Mouse (Mus musculus) cortical plate, adult 2 months (tissue): ENCODE results near the gene Pld5. TPM values are rescaled to one million over a fixed set of nuclear protein-coding genes. Genes with fewer than 3 reads are reported as not detected.
"Not testable (repeated sequence)": the region's sequence is repeated elsewhere in the genome, so short reads cannot be mapped to it uniquely, and the experiment has no call there.

ENCODE experiments used
- H3K27ac ChIP-seq: fragments of 200-500 bp; 2 replicates; pipeline ENCODE4 v1.5.1; 2012; ENCODE audit warnings: low read length, control low read depth, inconsistent platforms; ENCODE audit not compliant: insufficient read depth
- H3K4me1 ChIP-seq: fragments of 200-500 bp; 2 replicates; pipeline ENCODE4 v1.6.1; 2011; ENCODE audit warnings: low read length; ENCODE audit not compliant: control insufficient read depth, insufficient read depth
- H3K4me3 ChIP-seq: fragments of 200-500 bp; 2 replicates; pipeline ENCODE4 v1.5.1; 2011; ENCODE audit warnings: mild to moderate bottlenecking, low read length, control low read depth; ENCODE audit not compliant: insufficient read depth
- CTCF ChIP-seq: fragments of 200-500 bp; IDR thresholded peaks from 2 replicates; pipeline ENCODE4 v1.5.1; 2011; ENCODE audit warnings: mild to moderate bottlenecking, control low read depth, low read length; ENCODE audit not compliant: insufficient read depth; ENCODE audit errors: extremely low read depth
- POLR2A ChIP-seq: fragments of 200-500 bp; IDR thresholded peaks from 2 replicates; pipeline ENCODE4 v1.6.1; 2011; ENCODE audit warnings: mild to moderate bottlenecking, low read length, control low read depth; ENCODE audit not compliant: insufficient read depth; ENCODE audit errors: extremely low read depth
- polyA plus RNA-seq: library from polyadenylated mRNA; depleted of rRNA; stranded (reverse); fragments of >200 nt; gene quantifications from 2 replicates; pipeline ENCODE4 v1.2.3, GENCODE M21; 2012

The Pld5 gene
- polyA plus RNA-seq, 1 experiment: 4.0 TPM

- TF ChIP-seq POLR2A: no peak
- TF ChIP-seq CTCF: no peak
- H3K27ac ChIP-seq: no peak overlapping the region
- no peak overlapping the region for H3K4me3 ChIP-seq
- H3K4me1 ChIP-seq: no peaks in the 10 kb centered on the region
These were observed 259.0 kb downstream of the Pld5 start for GRCm38 (mm10) chr1:176016076-176016475.

- no peaks in the 10 kb centered on the region for H3K4me1 ChIP-seq
- TF ChIP-seq CTCF (no peak), POLR2A (no peak)
- H3K27ac ChIP-seq: no peak overlapping the region
- H3K4me3 ChIP-seq: no peak overlapping the region
These were observed 261.4 kb downstream of the Pld5 start for GRCm38 (mm10) chr1:176013497-176014268.

GRCm38 (mm10) chr1:176011535-176011934 is 263.6 kb downstream of the Pld5 start:
- Histone ChIP-seq H3K27ac (no peak overlapping the region), H3K4me3 (no peak overlapping the region)
- TF ChIP-seq CTCF (no peak), POLR2A (no peak)

GRCm38 (mm10) chr1:176011072-176011471 is 264.0 kb downstream of the Pld5 start:
- H3K4me1 ChIP-seq: no peaks in the 10 kb centered on the region
- no peak for TF ChIP-seq POLR2A
- TF ChIP-seq CTCF: no peak
- no peak overlapping the region for H3K27ac ChIP-seq
- H3K4me3 ChIP-seq: no peak overlapping the region

More at GRCm38 (mm10) chr1:176011535-176011934, 263.6 kb downstream of the Pld5 start:
- no peaks in the 10 kb centered on the region for H3K4me1 ChIP-seq

GRCm38 (mm10) chr1:176008411-176008810 is 266.7 kb downstream of the Pld5 start:
- TF ChIP-seq CTCF (no peak), POLR2A (no peak)
- Histone ChIP-seq H3K27ac (no peak overlapping the region), H3K4me3 (no peak overlapping the region), H3K4me1 (no peaks in the 10 kb centered on the region)

- H3K4me3 ChIP-seq: no peak overlapping the region
- H3K27ac ChIP-seq: no peak overlapping the region
- TF ChIP-seq CTCF (no peak), POLR2A (no peak)
- H3K4me1 ChIP-seq: no peaks in the 10 kb centered on the region
These were observed 274.5 kb downstream of the Pld5 start for GRCm38 (mm10) chr1:176000599-176000998.

- Histone ChIP-seq H3K27ac (no peak overlapping the region), H3K4me1 (no peaks in the 10 kb centered on the region), H3K4me3 (no peak overlapping the region)
- TF ChIP-seq CTCF (no peak), POLR2A (no peak)
These were observed 277.9 kb downstream of the Pld5 start for GRCm38 (mm10) chr1:175997076-175997651.

- Histone ChIP-seq H3K4me1 (no peaks in the 10 kb centered on the region), H3K27ac (no peak overlapping the region), H3K4me3 (no peak overlapping the region)
- TF ChIP-seq CTCF (no peak), POLR2A (no peak)
These were observed 286.2 kb downstream of the Pld5 start for GRCm38 (mm10) chr1:175988912-175989311.

- no peak overlapping the region for H3K27ac ChIP-seq
- H3K4me3 ChIP-seq: no peak overlapping the region
- no peaks in the 10 kb centered on the region for H3K4me1 ChIP-seq
- no peak for TF ChIP-seq CTCF
- TF ChIP-seq POLR2A: no peak
These were observed 286.7 kb downstream of the Pld5 start for GRCm38 (mm10) chr1:175988448-175988847.

- H3K4me1 ChIP-seq, H3K4me3 ChIP-seq, H3K27ac ChIP-seq: not testable (repeated sequence)
These were observed 296.1 kb downstream of the Pld5 start, which contains the start of gene Rbm8a2 for GRCm38 (mm10) chr1:175979014-175979413. Rbm8a2 (minus strand) TSS chr1:175979114.

GRCm38 (mm10) chr1:175970710-175971109 is 304.4 kb downstream of the Pld5 start:
- TF ChIP-seq CTCF (no peak), POLR2A (no peak)
- no peak overlapping the region for H3K27ac ChIP-seq
- no peak overlapping the region for H3K4me3 ChIP-seq
- H3K4me1 ChIP-seq: no peaks in the 10 kb centered on the region; the same call in 1 of the 2 replicates
